Mouse (Mus musculus): Measurements from ENCODE around the gene Gng12. TPM values are rescaled to one million over a fixed set of nuclear protein-coding genes. Genes with fewer than 3 reads are reported as not detected.

The Gng12 gene
- polyA plus RNA-seq, 1 experiment from 2014 or later = 50.3 TPM

- no peak overlapping the region for H3K27ac ChIP-seq (replicated peaks)
- 85% methylated on average over 3 of the region's 3 CpGs for WGBS
- peaks cover 10% of the 10 kb centered on the region for H3K4me1 ChIP-seq
- no peaks in the 10 kb centered on the region for H3K9me3 ChIP-seq (replicated peaks)
- DNase-seq (ENCODE audit: low spot score) = no peak
- H3K27me3 ChIP-seq (ENCODE audit: low read depth, poor library complexity, severe bottlenecking) = no peaks in the 10 kb centered on the region
- H3K36me3 ChIP-seq = no peaks in the 10 kb centered on the region
- H3K4me3 ChIP-seq = no peak overlapping the region
Measured at GRCm38 (mm10) chr6:67045424-67045823, 149.2 kb downstream of the Gng12 start.

GRCm38 (mm10) chr6:67046937-67047336 lies 150.7 kb downstream of the Gng12 start:
- Histone ChIP-seq H3K9me3 (replicated peaks) (no peaks in the 10 kb centered on the region), H3K27ac (replicated peaks) (no peak overlapping the region), H3K4me1 (peaks cover 10% of the 10 kb centered on the region), H3K27me3 (ENCODE audit: low read depth, poor library complexity, severe bottlenecking) (no peaks in the 10 kb centered on the region), H3K36me3 (no peaks in the 10 kb centered on the region), H3K4me3 (no peak overlapping the region)
- 92% methylated on average over 3 of the region's 3 CpGs for WGBS
- DNase-seq (ENCODE audit: low spot score) = no peak

DNA sequence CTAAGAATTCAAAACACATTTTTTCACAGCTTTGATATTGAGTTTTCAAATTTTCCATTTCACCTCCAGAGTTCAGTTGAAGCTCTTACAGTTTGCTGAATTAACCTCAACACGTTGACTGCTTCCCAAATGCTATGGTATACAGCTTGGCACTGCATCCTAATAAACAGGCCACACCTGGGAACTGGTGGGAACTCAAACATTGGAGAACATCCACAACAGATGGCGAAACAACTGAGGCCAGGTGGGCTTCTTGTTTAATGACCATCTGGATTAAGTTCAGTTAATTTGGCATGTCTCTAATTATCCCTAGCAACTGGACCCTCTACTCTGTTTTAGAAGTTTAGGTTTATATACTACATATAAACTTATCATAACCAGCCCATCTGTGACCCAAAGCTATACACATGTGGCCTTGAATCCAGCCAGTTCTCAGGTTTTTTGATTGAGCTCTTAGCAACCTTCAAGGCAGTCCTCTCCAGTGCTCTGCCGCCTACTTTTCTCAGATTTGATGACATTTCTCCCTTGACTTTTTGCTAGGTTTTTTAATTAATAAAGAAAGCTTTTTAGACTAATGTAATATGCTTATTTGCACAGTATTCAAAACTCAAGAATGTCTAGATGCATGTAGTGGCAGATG lies 152.0 kb downstream of the Gng12 start:
- H3K27ac ChIP-seq (replicated peaks) = no peak overlapping the region
- no peak for DNase-seq (ENCODE audit: low spot score)
- no peaks in the 10 kb centered on the region for H3K27me3 ChIP-seq (ENCODE audit: low read depth, poor library complexity, severe bottlenecking)
- no peak overlapping the region for H3K4me3 ChIP-seq
- WGBS = 84% methylated on average over 3 of the region's 3 CpGs
- H3K4me1 ChIP-seq = peaks cover 10% of the 10 kb centered on the region
- no peaks in the 10 kb centered on the region for H3K9me3 ChIP-seq (replicated peaks)
- no peaks in the 10 kb centered on the region for H3K36me3 ChIP-seq

GRCm38 (mm10) chr6:67048880-67049694 lies 152.9 kb downstream of the Gng12 start:
- H3K36me3 ChIP-seq = no peaks in the 10 kb centered on the region
- no peak overlapping the region; the same call in 1 of the 2 replicates for H3K27ac ChIP-seq (replicated peaks)
- no peaks in the 10 kb centered on the region for H3K9me3 ChIP-seq (replicated peaks)
- H3K4me3 ChIP-seq = no peak overlapping the region
- peaks cover 10% of the 10 kb centered on the region for H3K4me1 ChIP-seq
- 61% methylated on average over 7 of the region's 7 CpGs for WGBS
- no peaks in the 10 kb centered on the region for H3K27me3 ChIP-seq (ENCODE audit: low read depth, poor library complexity, severe bottlenecking)
- DNase-seq (ENCODE audit: low spot score) = no peak

GRCm38 (mm10) chr6:67049695-67050038 lies 153.5 kb downstream of the Gng12 start:
- Histone ChIP-seq H3K27ac (replicated peaks) (no peak overlapping the region), H3K9me3 (replicated peaks) (no peaks in the 10 kb centered on the region), H3K4me1 (peaks cover 10% of the 10 kb centered on the region), H3K4me3 (no peak overlapping the region), H3K27me3 (ENCODE audit: low read depth, poor library complexity, severe bottlenecking) (no peaks in the 10 kb centered on the region), H3K36me3 (no peaks in the 10 kb centered on the region)
- no peak for DNase-seq (ENCODE audit: low spot score)
- WGBS = 87% methylated on average over 2 of the region's 2 CpGs

DNA sequence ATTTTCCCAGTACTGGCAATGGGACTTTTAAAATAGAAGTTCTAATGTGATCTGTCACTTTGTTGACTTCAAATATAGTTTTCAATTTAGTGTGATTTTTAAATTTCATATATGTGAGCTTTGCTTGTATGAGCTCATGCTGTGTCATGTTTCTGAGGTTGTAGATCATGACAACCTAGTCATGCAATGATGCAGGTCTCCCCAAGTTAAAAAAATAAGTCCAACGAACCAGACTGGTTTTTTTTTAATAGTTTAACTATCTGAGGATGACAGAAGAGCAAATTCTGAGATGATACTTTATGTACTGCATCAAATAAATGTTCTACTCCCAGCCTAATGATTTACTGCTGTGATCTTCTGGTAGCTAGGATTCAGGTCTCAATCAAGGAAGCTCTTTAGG lies 153.9 kb downstream of the Gng12 start:
- WGBS = 82% methylated on average over 1 of the region's 1 CpGs
- H3K4me1 ChIP-seq = peaks cover 10% of the 10 kb centered on the region
- no peak overlapping the region for H3K4me3 ChIP-seq
- H3K27me3 ChIP-seq (ENCODE audit: low read depth, poor library complexity, severe bottlenecking) = no peaks in the 10 kb centered on the region
- H3K36me3 ChIP-seq = no peaks in the 10 kb centered on the region
- H3K27ac ChIP-seq (replicated peaks) = no peak overlapping the region
- DNase-seq (ENCODE audit: low spot score) = no peak
- H3K9me3 ChIP-seq (replicated peaks) = no peaks in the 10 kb centered on the region

- Histone ChIP-seq H3K4me1 (no peaks in the 10 kb centered on the region), H3K36me3 (no peaks in the 10 kb centered on the region), H3K4me3 (no peak overlapping the region), H3K9me3 (replicated peaks) (no peaks in the 10 kb centered on the region), H3K27ac (replicated peaks) (no peak overlapping the region), H3K27me3 (ENCODE audit: low read depth, poor library complexity, severe bottlenecking) (no peaks in the 10 kb centered on the region)
- 84% methylated on average over 15 of the region's 15 CpGs for WGBS
- DNase-seq (ENCODE audit: low spot score) = no peak
Measured at GRCm38 (mm10) chr6:67056108-67056888, 160.1 kb downstream of the Gng12 start.

DNA sequence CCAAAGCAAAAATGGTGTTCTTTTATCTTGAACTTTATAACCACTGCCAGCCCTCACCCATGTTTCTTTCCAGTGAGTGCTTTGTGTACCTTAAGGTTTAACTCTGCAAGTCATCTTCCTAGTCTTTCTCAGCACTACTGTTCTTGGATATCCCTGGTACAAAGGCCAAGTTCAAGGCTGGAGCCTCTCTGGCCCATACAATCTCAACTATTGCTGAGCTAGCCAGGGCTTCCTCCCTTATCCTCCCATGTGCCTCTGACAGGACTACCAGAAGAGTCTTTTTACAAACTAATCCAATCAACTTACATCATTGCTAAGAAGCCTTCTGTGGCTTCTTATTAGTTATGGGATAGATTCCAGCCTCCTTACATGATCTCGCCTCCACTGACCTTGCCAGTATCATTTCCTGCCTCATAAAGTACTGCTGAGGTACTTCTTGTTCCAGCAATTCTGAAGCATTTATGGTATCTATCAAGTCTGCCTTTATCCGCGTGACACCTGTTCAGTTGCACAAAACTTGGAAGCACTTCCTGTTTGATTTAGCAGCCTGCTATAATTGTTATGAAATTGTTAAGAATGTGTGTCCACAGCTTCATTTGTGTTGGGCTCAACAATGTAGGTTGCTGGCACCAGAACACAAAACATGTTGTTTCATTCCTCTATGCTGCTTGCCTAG lies 160.8 kb downstream of the Gng12 start:
- no peak overlapping the region for H3K4me3 ChIP-seq
- no peak overlapping the region for H3K27ac ChIP-seq (replicated peaks)
- 77% methylated on average over 3 of the region's 3 CpGs for WGBS
- no peak for DNase-seq (ENCODE audit: low spot score)
- no peaks in the 10 kb centered on the region for H3K4me1 ChIP-seq
- H3K9me3 ChIP-seq (replicated peaks) = no peaks in the 10 kb centered on the region
- H3K36me3 ChIP-seq = no peaks in the 10 kb centered on the region
- no peaks in the 10 kb centered on the region for H3K27me3 ChIP-seq (ENCODE audit: low read depth, poor library complexity, severe bottlenecking)

DNA sequence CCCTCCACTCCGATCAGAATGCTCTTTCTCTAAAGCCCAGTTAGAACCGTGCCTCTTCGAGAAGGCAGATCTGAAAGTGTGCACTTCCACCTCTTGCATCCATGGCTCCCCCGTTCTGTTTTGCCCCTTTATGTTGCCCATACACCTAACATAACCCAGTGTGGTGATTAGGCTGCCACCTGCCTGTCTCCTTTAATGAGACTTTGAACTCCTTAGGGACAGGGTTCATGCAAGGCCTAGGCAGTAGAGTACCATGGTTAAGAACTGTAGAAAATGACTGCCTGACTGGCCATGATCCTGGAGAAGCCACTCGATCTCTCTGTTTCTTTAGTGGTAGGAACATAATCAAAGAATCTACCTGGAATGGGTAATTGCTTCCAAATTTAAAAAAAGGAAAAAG lies 161.4 kb downstream of the Gng12 start:
- Histone ChIP-seq H3K27me3 (ENCODE audit: low read depth, poor library complexity, severe bottlenecking) (no peaks in the 10 kb centered on the region), H3K9me3 (replicated peaks) (no peaks in the 10 kb centered on the region), H3K4me3 (no peak overlapping the region), H3K36me3 (no peaks in the 10 kb centered on the region), H3K27ac (replicated peaks) (no peak overlapping the region), H3K4me1 (no peaks in the 10 kb centered on the region)
- no peak for DNase-seq (ENCODE audit: low spot score)
- 92% methylated on average over 5 of the region's 5 CpGs for WGBS

DNA sequence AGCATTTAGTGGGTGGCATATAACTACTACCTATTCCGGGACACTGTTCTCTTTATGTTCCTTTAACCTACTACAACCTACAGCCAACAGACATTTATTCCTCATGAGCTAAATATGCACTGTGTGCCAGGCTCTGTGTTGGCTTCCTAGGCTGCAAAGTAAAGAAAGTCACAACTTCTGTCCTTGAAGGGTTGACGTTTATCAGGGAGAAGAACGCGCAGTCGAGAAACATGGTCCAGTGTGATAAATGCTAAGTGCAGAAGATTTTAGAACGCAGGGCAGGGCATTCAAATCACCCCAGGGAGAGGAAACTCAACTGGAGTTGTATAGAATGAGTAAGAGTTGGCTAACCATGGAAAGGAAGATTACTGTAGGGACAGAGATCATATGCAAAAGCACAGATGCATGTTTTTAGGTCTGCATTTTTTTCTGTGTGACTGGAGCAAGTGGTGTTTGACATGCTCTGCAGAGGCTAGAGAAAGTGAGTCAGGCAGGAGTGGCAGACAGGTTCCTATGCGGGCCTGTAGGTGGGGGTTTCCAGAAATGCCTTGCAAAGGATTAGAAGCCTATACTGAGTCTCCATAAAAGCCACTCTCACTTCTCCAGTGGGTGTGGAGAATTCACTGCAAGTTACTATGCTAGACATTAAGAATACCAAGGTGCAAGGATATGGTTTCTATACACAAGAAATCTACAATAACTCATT lies 161.9 kb downstream of the Gng12 start:
- Histone ChIP-seq H3K27me3 (ENCODE audit: low read depth, poor library complexity, severe bottlenecking) (no peaks in the 10 kb centered on the region), H3K36me3 (no peaks in the 10 kb centered on the region), H3K4me3 (no peak overlapping the region), H3K4me1 (no peaks in the 10 kb centered on the region), H3K9me3 (replicated peaks) (no peaks in the 10 kb centered on the region), H3K27ac (replicated peaks) (no peak overlapping the region)
- no peak for DNase-seq (ENCODE audit: low spot score)
- 95% methylated on average over 7 of the region's 7 CpGs for WGBS

- H3K36me3 ChIP-seq = no peaks in the 10 kb centered on the region
Measured at GRCm38 (mm10) chr6:67060057-67060456, 163.9 kb downstream of the Gng12 start.

GRCm38 (mm10) chr6:67069219-67069762 lies 173.1 kb downstream of the Gng12 start:
- 91% methylated on average over 8 of the region's 8 CpGs for WGBS
- H3K4me3 ChIP-seq = no peak overlapping the region
- H3K27ac ChIP-seq (replicated peaks) = no peak overlapping the region
- no peaks in the 10 kb centered on the region for H3K4me1 ChIP-seq
- H3K9me3 ChIP-seq (replicated peaks) = no peaks in the 10 kb centered on the region
- DNase-seq (ENCODE audit: low spot score) = no peak
- H3K36me3 ChIP-seq = no peaks in the 10 kb centered on the region
- no peaks in the 10 kb centered on the region for H3K27me3 ChIP-seq (ENCODE audit: low read depth, poor library complexity, severe bottlenecking)

More at GRCm38 (mm10) chr6:67060057-67060456, 163.9 kb downstream of the Gng12 start:
- no peaks in the 10 kb centered on the region for H3K4me1 ChIP-seq
- WGBS = 84% methylated on average over 5 of the region's 5 CpGs
- H3K4me3 ChIP-seq = no peak overlapping the region
- H3K9me3 ChIP-seq (replicated peaks) = no peaks in the 10 kb centered on the region
- no peaks in the 10 kb centered on the region for H3K27me3 ChIP-seq (ENCODE audit: low read depth, poor library complexity, severe bottlenecking)
- H3K27ac ChIP-seq (replicated peaks) = no peak overlapping the region
- no peak for DNase-seq (ENCODE audit: low spot score)

All from midbrain, embryonic 10.5 days (tissue).